In genomic region chr13:110184963-110185685, GRCm38 (mm10) we compare ENCODE assay signal across 14 mouse cellular contexts.
DNase-seq lines count a peak whose midpoint lies in the region; ATAC-seq and TF ChIP-seq lines count a peak whose summit lies in the region.
"Had no signal": no experiment of that assay in that cellular context is flagged by ENCODE, and none has a peak within 500 bp of the region (broad histone marks: within the 10 kb centered on the region; RNA-seq: fewer than 3 reads in every experiment).

No protein-coding gene starts in this region.

- peak; percentile 88 for ATAC-seq in megakaryocyte, adult 5-6 weeks (ENCODE audit: poor library complexity, severe bottlenecking)
- ATAC-seq in neutrophil, adult 5-6 weeks (ENCODE audit: extremely low read depth, insufficient number of reproducible peaks, low FRiP score, poor library complexity, severe bottlenecking): peak; percentile 71; the same call in 1 of the 2 replicates
- ATAC-seq: forebrain, embryonic 15.5 days had no signal

- DNase-seq in lung, postnatal 36 days: peak; percentile 26
- DNase-seq in lung, postnatal 10 days: no peak
- DNase-seq in brain, embryonic 14.5 days (ENCODE audit: low read depth): peak; percentile 63
- DNase-seq in gastrocnemius, postnatal 10 days: no peak
- no peak for DNase-seq in urinary bladder, adult 18-20 months (ENCODE audit: low spot score in 2 of 2)
- DNase-seq: adrenal gland, adult 2 months; cerebellum, adult 2 months; heart, adult 11 months; heart, postnatal 36 days; liver, embryonic 13.5 days; thymus, adult 18-20 months had no signal

- no peak for TF ChIP-seq CTCF in brain, embryonic 14.5 days (IDR thresholded peaks at IDR 0.05; ENCODE audit: borderline replicate concordance, extremely low read depth, insufficient read depth, insufficient read length)

- no peak for TF ChIP-seq POLR2A in brain, embryonic 14.5 days (IDR thresholded peaks at IDR 0.05; ENCODE audit: borderline replicate concordance, extremely low read depth, insufficient read depth, insufficient read length, poor library complexity, severe bottlenecking)

Comparison
In these comparisons a context has a peak if more than half of its experiments do, and no peak if none do; other contexts are left out.
1. DNase-seq: peak in lung, postnatal 36 days (single experiment) and brain, embryonic 14.5 days (single experiment); none in lung, postnatal 10 days (single experiment), gastrocnemius, postnatal 10 days (single experiment) and urinary bladder, adult 18-20 months (0 of 2).